Mouse (Mus musculus): ENCODE measurements around the gene Scgb1b20. TPM values are rescaled to one million over a fixed set of nuclear protein-coding genes. Genes with fewer than 3 reads are reported as not detected.
"Not testable (repeated sequence)": the region's sequence is repeated elsewhere in the genome, so short reads cannot be mapped to it uniquely, and the experiment has no call there.

Gene Scgb1b20
- not detected for total RNA-seq (2021)

DNA sequence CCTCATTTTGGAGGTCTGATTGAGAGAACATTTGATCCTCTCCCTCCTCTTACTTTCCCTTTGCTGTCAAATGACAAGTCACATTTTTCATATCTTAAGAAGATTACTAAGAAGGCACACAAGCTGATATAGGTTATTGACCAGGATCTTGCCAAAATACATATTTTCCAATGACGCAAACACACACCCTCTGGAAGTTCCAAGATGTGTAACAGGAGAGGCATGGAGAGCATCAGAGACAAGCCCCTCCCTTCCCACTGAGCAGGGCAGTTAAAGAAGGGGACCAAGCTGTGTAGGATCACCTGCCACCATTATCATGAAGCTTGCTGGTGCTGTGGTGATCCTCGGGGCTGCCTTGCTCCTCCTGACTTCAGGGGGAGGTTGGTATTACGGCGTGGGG, at the start of gene Scgb1b20:
Gene Scgb1b20, plus strand, starts transcription at position 301 of the 400 bp plus-strand sequence.
- intact Hi-C loops (cut with DNase I); DNase-seq (ENCODE audit: low spot score): not testable (repeated sequence)

DNA sequence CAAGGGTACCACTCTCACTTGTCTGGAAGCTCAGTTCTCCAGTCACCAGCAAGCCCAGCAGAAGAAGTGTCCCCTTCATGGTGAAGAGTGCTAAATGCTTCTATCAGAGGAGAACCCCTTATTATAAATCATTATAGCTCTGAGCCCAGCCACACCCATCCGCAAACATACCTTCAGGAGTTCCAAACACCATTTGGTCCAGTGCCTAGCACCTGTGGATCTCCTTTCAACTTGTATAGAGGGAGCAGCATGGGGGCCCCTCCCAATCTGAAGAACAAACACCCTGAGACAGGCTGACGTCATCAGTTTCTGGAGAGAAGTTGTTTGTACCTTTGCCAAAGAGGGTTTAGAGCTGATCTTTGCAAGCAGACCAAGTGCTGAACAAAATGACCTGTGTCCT, 6.8 kb upstream of the Scgb1b20 start, which contains the start of gene Scgb2b20:
Gene Scgb2b20, minus strand, starts transcription at position 101 of the 400 bp plus-strand sequence.
- intact Hi-C loops (cut with DNase I); DNase-seq (ENCODE audit: low spot score): not testable (repeated sequence)

DNA sequence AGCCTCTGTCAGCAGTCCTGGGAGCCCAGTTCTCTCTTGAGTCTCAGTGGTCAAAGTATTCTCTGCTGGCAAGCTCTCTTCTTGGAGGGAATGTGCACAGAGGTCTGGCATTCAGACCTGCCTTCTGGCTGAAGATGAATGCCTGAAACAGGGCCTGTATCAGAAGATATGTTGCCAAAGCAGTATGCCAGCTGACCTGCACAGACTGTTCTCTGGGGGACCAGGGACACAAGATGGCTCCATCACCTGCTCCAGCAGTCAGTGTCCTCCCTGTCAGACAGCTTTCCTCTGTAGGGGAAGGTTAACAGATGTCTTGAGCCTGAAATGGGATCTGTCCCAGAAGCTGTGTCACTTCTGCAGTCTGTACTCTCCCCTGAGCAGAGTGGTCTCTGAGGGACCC, 26.7 kb downstream of the Scgb1b20 start:
- intact Hi-C loops (cut with DNase I); DNase-seq (ENCODE audit: low spot score): not testable (repeated sequence)

DNA sequence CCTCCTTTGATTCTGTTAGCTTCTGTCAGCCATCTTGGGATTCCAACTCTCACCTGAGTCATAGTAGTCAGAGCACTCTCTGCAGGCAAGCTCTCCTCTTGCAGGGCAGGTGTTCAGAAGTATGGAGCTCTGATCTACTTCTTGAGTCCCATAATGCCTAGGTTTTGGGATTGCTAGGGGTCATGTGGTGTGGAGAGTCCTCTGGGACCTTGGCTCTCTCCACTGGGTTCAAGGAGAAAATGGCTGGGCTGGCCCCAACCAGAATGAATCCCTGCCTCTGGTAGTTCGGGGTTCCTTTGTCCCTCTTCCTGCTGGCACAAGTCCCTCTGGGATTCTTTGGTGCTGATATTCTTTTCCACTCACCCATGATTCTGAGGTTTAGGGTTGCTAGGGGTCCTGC, 28.6 kb downstream of the Scgb1b20 start:
- intact Hi-C loops (cut with DNase I) = no loop called here
- DNase-seq (ENCODE audit: low spot score) = no peak

DNA sequence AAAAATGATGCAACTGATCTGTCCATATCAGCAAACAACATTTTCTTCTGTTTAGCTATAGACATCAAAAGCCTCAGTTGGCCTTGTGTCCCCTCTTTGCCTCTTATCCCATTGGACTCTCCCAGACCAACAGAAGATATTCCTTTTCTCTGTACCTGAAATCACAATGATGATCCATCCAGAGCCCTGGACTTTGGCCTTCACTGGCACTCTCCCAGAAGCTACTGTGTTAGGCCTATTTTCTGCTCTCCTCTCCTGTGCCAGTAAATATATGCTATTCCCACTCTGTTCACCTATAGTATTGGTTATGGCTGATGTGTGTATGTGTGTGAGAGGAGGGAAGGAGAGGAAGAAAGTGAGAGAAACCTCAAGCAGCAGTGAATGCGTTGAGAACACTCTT, 36.6 kb downstream of the Scgb1b20 start:
- DNase-seq (ENCODE audit: low spot score); intact Hi-C loops (cut with DNase I): not testable (repeated sequence)

Other genes starting within 250 kb of the Scgb1b20 start
- not detected for gene Scgb2b18, start 199.4 kb upstream of the Scgb1b20 start, total RNA-seq (2021)
- not detected for gene Scgb1b18, start 187.7 kb upstream of the Scgb1b20 start, total RNA-seq (2021)
- gene Scgb2b19, start 92.9 kb upstream of the Scgb1b20 start, total RNA-seq (2021) = not detected
- gene Scgb1b19, start 85.9 kb upstream of the Scgb1b20 start, total RNA-seq (2021) = not detected
- not detected for gene Scgb2b20, start 6.9 kb upstream of the Scgb1b20 start, total RNA-seq (2021)
- gene Scgb2b21, start 147.2 kb downstream of the Scgb1b20 start, total RNA-seq (2021) = not detected